Mouse (Mus musculus) adrenal gland, postnatal 14 days (tissue): ENCODE measurements around the gene Vars. TPM values are rescaled to one million over a fixed set of nuclear protein-coding genes. Genes with fewer than 3 reads are reported as not detected.

ENCODE experiments used
- total RNA-seq: library from RNA; stranded (reverse); gene quantifications from 2 replicates; pipeline ENCODE4 v1.2.3, GENCODE M21; 2021

The Vars gene
- total RNA-seq, 1 experiment from 2014 or later, result 55.3 TPM

Other genes with a start within 250 kb of the Vars start
- gene Cyp21a1, start 196.4 kb upstream of the Vars start, total RNA-seq, result 3,653 and 3,825 TPM in 2 replicates
- 38.0 and 38.6 TPM in 2 replicates for gene Stk19, start 164.0 kb upstream of the Vars start, total RNA-seq
- 65.0 and 65.5 TPM in 2 replicates for gene Dxo, start 164.0 kb upstream of the Vars start, total RNA-seq
- 55.0 and 60.0 TPM in 2 replicates for gene Skiv2l, start 150.8 kb upstream of the Vars start, total RNA-seq
- gene Nelfe, start 150.6 kb upstream of the Vars start, total RNA-seq, result 54.4 and 58.4 TPM in 2 replicates
- gene Cfb, start 138.5 kb upstream of the Vars start, total RNA-seq, result 36.2 and 180 TPM in 2 replicates
- gene Zbtb12, start 121.5 kb upstream of the Vars start, total RNA-seq, result 13.8 and 15.2 TPM in 2 replicates
- not detected in 2 replicates for gene Gm20547, start 118.9 kb upstream of the Vars start, total RNA-seq
- gene C2, start 102.7 kb upstream of the Vars start, total RNA-seq, result 43.2 and 54.5 TPM in 2 replicates
- 112 and 134 TPM in 2 replicates for gene Ehmt2, start 102.5 kb upstream of the Vars start, total RNA-seq
- 1.5 and 1.7 TPM in 2 replicates for gene Slc44a4, start 86.5 kb upstream of the Vars start, total RNA-seq
- gene Neu1, start 69.7 kb upstream of the Vars start, total RNA-seq, result 19.3 and 25.2 TPM in 2 replicates
- gene Hspa1b, start 41.7 kb upstream of the Vars start, total RNA-seq, result 29.6 and 90.6 TPM in 2 replicates
- gene Gm20481, start 31.1 kb upstream of the Vars start, total RNA-seq, result not detected in 2 replicates
- gene Hspa1a, start 28.8 kb upstream of the Vars start, total RNA-seq, result 12.7 and 38.7 TPM in 2 replicates
- gene Hspa1l, start 28.3 kb upstream of the Vars start, total RNA-seq, result 0.34 and 0.37 TPM in 2 replicates
- gene Lsm2, start 19.1 kb upstream of the Vars start, total RNA-seq, result 39.4 and 44.2 TPM in 2 replicates
- 0.85 and 1.2 TPM in 2 replicates for gene Vwa7, start 15.6 kb downstream of the Vars start, total RNA-seq
- gene Sapcd1, start 27.0 kb downstream of the Vars start, total RNA-seq, result 1.3 and 1.7 TPM in 2 replicates
- gene Msh5, start 45.8 kb downstream of the Vars start, total RNA-seq, result 1.8 and 3.6 TPM in 2 replicates
- gene Clic1, start 49.0 kb downstream of the Vars start, total RNA-seq, result 83.0 and 109 TPM in 2 replicates
- 24.2 and 30.6 TPM in 2 replicates for gene Ddah2, start 58.0 kb downstream of the Vars start, total RNA-seq
- gene Ly6g6c, start 64.4 kb downstream of the Vars start, total RNA-seq, result not detected in 2 replicates
- gene Mpig6b, start 65.2 kb downstream of the Vars start, total RNA-seq, result 0.26 and 0.71 TPM in 2 replicates
- gene Ly6g6e, start 75.9 kb downstream of the Vars start, total RNA-seq, result not detected in 2 replicates
- 1.1 and 1.7 TPM in 2 replicates for gene Ly6g6d, start 77.1 kb downstream of the Vars start, total RNA-seq
- not detected in 2 replicates for gene Ly6g6f, start 84.6 kb downstream of the Vars start, total RNA-seq
- 69.7 and 76.3 TPM in 2 replicates for gene Abhd16a, start 88.3 kb downstream of the Vars start, total RNA-seq
- gene Ly6g5c, start 107.3 kb downstream of the Vars start, total RNA-seq, result not detected in 2 replicates
- gene Ly6g5b, start 114.4 kb downstream of the Vars start, total RNA-seq, result 0.33 and 1.1 TPM in 2 replicates
- 11.3 and 12.3 TPM in 2 replicates for gene Gpank1, start 120.5 kb downstream of the Vars start, total RNA-seq
- gene Csnk2b, start 121.1 kb downstream of the Vars start, total RNA-seq, result 210 and 214 TPM in 2 replicates
- gene D17H6S53E, start 125.4 kb downstream of the Vars start, total RNA-seq, result 23.6 and 24.8 TPM in 2 replicates
- gene Apom, start 131.1 kb downstream of the Vars start, total RNA-seq, result 3.3 and 35.6 TPM in 2 replicates
- gene Bag6, start 134.2 kb downstream of the Vars start, total RNA-seq, result 357 and 375 TPM in 2 replicates
- 246 and 247 TPM in 2 replicates for gene Prrc2a, start 163.9 kb downstream of the Vars start, total RNA-seq
- 3.3 and 5.6 TPM in 2 replicates for gene Aif1, start 175.1 kb downstream of the Vars start, total RNA-seq
- gene Lst1, start 187.5 kb downstream of the Vars start, total RNA-seq, result 5.6 and 11.9 TPM in 2 replicates
- 4.3 and 35.6 TPM in 2 replicates for gene Ltb, start 193.5 kb downstream of the Vars start, total RNA-seq
- gene Tnf, start 201.0 kb downstream of the Vars start, total RNA-seq, result 0.33 and 1.4 TPM in 2 replicates
- 0.33 and 2.7 TPM in 2 replicates for gene Lta, start 204.4 kb downstream of the Vars start, total RNA-seq
- gene Gm16181, start 219.8 kb downstream of the Vars start, total RNA-seq, result 0.67 TPM in 1 of 2 replicates, not detected in the other
- gene Atp6v1g2, start 232.7 kb downstream of the Vars start, total RNA-seq, result 7.0 and 8.2 TPM in 2 replicates
- 15.3 and 17.7 TPM in 2 replicates for gene Nfkbil1, start 234.8 kb downstream of the Vars start, total RNA-seq
- 200 and 232 TPM in 2 replicates for gene Ddx39b, start 240.8 kb downstream of the Vars start, total RNA-seq